Mouse (Mus musculus) heart, postnatal 36 days (tissue): ENCODE results near the gene Smim13. TPM values are rescaled to one million over a fixed set of nuclear protein-coding genes. Genes with fewer than 3 reads are reported as not detected.
"Not testable (repeated sequence)": the region's sequence is repeated elsewhere in the genome, so short reads cannot be mapped to it uniquely, and the experiment has no call there.

Experiments used
- DNase-seq, 2 experiments: peaks; one replicate each; pipeline ENCODE4 v3.0.0; 2021 to 2022
- intact Hi-C: fragments of 180-260 bp; cut with DNase I; formaldehyde crosslinking; loops from one replicate; pipeline ENCODE4 v1.15.1; 2025
- total RNA-seq, 2 experiments: library from RNA; stranded (reverse); gene quantifications; 2 replicates each; pipeline ENCODE4 v1.2.3; 2021

The Smim13 gene
- total RNA-seq, 2 experiments from 2014 or later: 23.6 to 25.0 TPM

DNA sequence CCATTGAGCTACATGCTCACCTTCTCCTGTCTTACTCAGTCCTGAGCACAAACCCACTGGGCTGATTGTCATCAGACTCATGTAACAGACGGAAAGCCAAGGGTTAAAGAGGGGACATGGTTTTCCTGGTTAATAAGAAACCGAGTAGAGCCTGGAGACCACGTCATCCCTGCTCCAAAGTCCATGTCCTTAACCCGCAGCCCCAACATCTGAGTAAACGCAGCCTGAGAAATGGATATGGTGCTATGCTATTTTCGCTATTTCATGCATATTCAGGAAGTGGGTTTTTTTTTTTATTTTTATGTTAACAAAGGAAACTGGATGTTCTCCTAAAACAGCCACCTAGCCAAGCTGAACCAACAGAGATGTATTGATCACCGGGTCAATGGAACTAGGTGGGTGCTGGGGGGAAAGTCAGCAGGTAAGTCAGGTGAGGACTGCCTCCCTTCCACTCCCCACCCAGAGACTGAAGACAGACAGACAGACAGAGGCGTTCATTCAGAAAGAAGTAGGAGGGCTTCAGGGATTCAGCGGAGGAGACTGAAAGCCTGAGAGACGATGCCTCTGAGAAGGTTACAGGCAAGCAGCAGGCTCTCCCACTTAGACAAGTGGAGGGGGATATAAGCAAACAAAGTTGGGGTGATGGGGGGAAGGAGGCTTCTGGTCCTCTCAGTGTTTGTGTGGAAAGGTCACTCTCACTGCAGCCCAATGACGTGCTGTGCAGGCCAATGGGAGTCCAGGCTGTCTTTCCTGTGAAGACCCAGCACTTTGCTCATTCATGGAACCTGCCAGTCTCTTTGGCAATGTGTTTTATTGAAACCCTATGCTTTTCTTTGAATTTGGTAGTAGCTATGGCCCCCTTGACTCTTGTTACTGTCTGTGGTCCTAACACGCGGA, 13.6 kb upstream of the Smim13 start:
- intact Hi-C loops: no loop called here
- no peak for DNase-seq

DNA sequence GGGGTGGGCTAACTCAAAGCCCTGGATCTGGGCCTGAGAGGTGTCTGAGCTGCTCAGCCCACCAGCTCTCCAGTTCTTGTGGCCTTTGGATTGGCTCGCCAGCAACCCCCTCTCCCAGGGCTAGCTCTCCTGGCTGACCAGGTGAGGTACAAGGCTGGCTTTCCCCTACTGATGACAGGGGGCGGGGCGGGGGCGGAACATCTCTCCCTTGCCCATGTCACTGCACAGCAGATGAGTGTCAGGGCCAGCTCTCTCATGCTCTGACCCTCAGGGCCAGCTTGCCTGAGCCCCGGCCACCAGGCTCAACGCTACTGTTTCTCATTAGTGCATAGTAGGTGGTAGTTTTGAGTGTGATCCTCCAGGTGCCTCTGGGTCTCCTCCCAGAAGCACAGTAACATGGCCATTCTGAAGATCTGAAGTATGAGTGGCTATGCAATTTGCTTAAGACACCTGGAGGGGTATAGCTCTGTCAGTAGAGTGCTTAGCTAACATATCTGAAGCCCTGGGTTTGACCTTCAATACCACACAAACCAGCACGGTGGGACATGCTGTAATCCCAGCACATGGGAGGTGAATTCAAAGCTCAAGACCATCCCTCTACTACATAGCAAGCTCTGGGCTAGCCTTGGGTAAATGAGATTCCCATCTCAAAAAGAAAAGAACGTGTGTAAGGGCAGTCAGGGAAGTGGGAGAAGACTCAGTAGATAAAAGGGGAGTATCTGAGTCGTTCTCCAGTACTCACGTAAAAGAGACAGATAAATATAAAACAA, 11.4 kb upstream of the Smim13 start:
- intact Hi-C loops: loop anchor here (1.0 to 2.0 kb wide), 5 partner anchors 92 to 453 kb away; no protein-coding TSS in a partner anchor
- no peak for DNase-seq

DNA sequence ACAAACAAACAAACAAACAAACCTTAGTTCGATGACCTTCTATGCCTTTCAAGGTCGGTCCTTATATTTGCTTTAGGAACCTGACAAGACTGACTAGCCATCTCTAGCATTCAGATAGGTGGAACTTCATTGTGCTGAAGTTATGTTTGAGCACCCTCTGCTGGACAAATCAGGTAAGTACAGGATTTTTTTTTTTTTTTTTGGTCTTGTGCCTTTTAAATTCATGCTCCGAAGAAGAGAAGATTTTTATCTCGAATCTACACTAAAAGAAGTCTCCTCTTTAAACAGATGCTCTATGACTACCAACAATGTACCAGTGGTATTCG, 10.9 kb upstream of the Smim13 start:
- intact Hi-C loops: loop anchor here (1.0 to 2.0 kb wide), 5 partner anchors 92 to 454 kb away; no protein-coding TSS in a partner anchor
- DNase-seq: no peak

DNA sequence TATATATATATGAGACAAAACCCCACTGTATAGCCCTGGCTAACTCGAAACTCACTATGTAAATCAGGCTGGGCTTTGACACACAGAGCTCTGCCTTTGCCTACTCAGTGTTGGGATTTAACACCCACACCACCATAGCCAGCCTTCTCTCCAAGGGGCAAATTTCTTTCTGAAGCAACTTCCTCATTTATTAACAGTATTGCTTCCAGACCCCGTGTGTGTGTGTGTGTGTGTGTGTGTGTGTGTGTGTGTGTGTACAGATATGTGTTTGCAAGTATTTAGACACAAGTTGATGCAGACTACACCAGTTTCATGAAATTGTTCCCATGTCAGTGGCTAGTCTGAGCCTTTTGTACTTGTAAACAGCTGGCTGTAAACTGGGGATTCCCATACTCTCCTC, 8.1 kb upstream of the Smim13 start:
- intact Hi-C loops: no loop called here
- no peak for DNase-seq

- intact Hi-C loops: no loop called here
- DNase-seq: no peak
These were observed 5.3 kb upstream of the Smim13 start for GRCm38 (mm10) chr13:41244306-41244830.

DNA sequence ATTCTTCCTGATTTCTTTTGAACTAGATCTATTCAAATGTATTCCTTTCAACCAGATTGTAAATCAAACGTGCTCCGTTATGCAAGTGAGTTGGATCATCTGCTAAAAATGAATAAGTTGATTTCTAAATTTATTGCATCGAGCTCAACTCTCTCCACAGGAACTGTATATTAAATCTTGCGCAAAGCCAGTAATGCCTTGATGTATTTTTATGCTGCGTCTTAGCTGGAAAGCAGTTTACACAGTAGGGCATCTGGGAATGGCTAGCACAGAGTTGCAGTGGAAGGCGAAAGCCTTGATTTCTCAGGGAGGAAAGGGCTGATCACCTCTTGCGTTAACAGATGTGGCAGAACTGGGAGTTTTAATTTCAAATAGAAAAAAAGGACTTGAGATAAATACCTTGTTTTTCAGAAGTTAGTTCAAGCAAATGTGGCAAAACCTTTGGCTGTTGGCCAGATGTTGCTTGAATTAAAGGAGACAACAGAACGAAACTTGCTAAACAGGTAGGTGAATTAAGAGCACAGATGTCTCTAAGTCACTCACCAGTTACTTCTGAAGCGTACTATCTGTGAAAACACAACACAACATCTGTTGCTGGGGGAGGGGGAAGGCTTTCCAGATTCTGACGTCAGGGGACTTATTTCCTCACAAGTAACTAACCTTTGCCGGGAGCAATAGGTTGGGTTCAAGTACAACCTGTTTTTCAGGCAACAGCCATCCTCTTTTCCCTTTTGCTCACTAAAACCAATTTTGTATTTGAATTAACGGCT, 708 bp upstream of the Smim13 start:
- no peak for DNase-seq
- intact Hi-C loops: no loop called here

GRCm38 (mm10) chr13:41250318-41250981, 806 bp downstream of the Smim13 start:
- no peak for DNase-seq
- intact Hi-C loops: no loop called here

GRCm38 (mm10) chr13:41251232-41251631, 1.6 kb downstream of the Smim13 start:
- intact Hi-C loops, DNase-seq: not testable (repeated sequence)

- DNase-seq: no peak
- intact Hi-C loops: no loop called here
These were observed 2.0 kb downstream of the Smim13 start for GRCm38 (mm10) chr13:41251667-41252066.

- intact Hi-C loops: no loop called here
- no peak for DNase-seq
These were observed 2.5 kb downstream of the Smim13 start for GRCm38 (mm10) chr13:41252141-41252540.

- no peak for DNase-seq
- intact Hi-C loops: no loop called here
These were observed 3.1 kb downstream of the Smim13 start for GRCm38 (mm10) chr13:41252736-41253135.

DNA sequence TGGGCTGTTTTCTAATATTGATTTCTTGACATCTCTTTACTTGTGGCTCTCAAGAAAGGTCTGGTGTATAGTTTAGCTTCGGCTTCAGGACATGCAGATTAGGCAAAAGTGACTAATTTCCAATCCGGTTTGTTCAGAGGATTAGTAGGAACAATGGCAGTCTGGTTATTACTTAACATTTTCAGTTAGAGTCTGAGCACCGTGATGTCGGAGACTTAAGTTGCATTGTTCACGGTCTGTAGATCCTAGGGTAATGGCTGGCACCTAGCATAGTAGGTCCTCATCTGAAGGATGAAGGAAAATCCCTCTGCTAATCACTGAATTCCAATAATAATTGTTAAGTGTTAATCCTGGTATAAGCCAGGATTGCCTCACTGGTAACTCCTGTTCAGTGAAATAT, 6.5 kb downstream of the Smim13 start:
- intact Hi-C loops: no loop called here
- DNase-seq: no peak

- intact Hi-C loops: no loop called here
- no peak for DNase-seq
These were observed 7.3 kb downstream of the Smim13 start for GRCm38 (mm10) chr13:41256962-41257361.

DNA sequence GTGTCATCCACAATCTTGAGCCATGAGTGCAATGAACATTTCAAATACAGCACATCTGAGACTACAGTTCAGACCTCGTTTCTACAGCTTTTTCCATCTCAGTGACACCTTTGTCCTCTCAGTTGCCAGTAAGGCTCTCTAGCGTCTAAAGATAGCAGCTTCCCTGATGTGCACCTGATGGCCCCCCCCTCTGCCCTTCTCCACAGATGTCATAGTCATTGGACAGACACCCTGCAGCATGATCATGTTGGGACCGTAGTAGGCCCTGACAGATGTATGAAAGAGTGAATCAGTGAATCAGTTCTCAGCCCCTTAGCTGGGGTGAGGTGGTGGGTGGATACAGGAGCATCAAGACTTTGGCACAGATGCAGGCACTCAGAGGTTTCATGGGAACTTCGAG, 8.2 kb downstream of the Smim13 start:
- no peak for DNase-seq
- intact Hi-C loops: no loop called here

- DNase-seq, intact Hi-C loops: not testable (repeated sequence)
These were observed 12.0 kb downstream of the Smim13 start for GRCm38 (mm10) chr13:41261617-41262016.

DNA sequence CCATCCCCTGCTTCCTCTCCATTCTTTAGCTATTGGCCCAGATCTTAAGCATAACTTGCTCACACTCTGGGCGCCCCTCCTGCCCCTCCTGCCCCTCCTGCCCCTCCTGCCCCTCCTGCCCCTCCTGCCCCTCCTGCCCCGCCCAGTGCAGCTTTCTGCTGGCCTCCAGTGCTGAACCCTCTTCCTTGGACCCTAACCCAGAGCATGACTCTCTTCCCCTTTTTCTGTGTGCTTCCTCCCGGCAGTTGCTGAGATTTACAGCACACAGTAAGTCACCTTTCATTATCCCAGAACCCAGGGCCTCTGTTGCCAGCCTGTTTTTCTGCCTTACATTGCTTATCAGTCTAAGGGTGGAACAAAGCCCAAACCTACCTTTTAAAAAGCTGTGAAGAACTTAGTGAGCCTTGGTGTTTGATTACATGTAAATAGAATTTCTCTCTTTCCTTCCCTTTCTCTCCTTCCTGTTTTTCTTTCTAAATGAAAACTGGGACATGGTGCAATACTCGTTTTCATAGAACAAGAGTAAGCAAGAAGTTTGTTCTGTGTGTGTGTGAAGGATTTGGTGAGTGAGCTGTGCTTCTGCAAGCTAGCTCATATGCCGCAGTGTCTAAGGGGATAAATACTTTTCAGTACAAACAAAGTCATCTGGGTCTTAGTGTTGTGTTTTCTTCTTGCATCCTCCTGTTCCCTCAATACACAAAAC, 13.8 kb downstream of the Smim13 start:
- intact Hi-C loops: no loop called here
- DNase-seq: no peak

DNA sequence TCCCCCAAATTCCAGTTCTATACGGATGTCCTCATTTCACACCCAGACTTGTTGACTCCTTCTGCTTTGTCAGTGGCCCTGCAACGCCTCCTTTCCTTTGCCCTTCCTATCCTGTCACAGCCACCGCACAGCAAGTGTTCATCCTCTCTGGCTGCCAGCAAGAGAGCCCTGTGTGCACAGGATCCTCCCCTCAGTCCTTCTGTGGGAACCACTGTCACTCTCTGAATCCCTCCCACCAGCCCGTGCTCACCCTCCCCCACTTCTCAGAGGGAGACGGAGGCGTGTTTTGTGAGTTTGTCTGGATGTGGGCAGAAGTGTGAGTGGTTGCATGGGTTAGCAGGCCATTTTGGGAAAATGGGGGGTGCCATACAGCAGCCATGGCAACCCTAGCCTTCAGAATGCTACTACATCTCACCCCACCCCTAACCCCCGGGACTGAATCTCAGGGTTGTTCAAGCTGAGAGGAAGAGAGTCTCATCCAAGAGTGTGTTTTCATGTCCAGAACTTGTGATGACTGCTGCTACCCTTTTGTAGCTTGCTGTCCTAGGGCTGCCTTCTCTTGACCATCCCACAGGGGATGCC, 18.3 kb downstream of the Smim13 start:
- no peak for DNase-seq
- intact Hi-C loops: no loop called here

GRCm38 (mm10) chr13:41273927-41274650, 24.4 kb downstream of the Smim13 start, which contains the start of gene Gm17364:
Gm17364 (minus strand) TSS chr13:41273977.
- no peak for DNase-seq
- intact Hi-C loops: no loop called here

GRCm38 (mm10) chr13:41280696-41281095, 31.1 kb downstream of the Smim13 start:
- intact Hi-C loops: no loop called here
- no peak for DNase-seq
